Mouse (Mus musculus) thymus, adult 2 months (tissue): ENCODE measurements around the gene Dglucy.

Experiments used
- CTCF ChIP-seq: fragments of 200-500 bp; IDR thresholded peaks from 2 replicates; pipeline ENCODE4 v1.5.1; 2012; ENCODE audit warnings: mild to moderate bottlenecking, control low read depth, low read length, moderate library complexity, borderline replicate concordance; ENCODE audit not compliant: control insufficient read depth, poor library complexity, insufficient read depth; ENCODE audit errors: extremely low read depth
- POLR2A ChIP-seq: fragments of 200-500 bp; IDR thresholded peaks from 2 replicates; pipeline ENCODE4 v1.6.1; 2012; ENCODE audit warnings: mild to moderate bottlenecking, low read length, control low read depth, moderate library complexity; ENCODE audit not compliant: control insufficient read depth, poor library complexity, insufficient read depth; ENCODE audit errors: extremely low read depth

DNA sequence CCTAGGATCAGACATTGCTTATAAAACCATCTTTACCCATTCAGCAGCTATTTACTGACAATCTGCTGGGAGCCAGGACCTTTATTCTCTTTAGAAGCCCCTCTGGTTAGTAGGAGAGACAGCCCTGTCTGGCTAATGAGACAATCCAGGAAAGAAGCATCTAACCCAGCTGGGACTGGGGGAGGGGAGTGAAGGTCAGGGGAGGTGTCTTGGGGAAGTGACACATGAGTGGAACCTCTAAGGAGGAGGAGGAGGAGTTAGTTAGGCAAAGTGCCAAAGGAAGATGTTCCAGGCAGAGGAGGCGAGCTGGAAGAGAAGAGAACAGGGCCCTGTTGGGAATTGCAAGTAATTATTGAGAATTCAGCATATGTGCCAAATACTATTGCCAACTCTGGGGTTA, 25.1 kb upstream of the Dglucy start:
- TF ChIP-seq CTCF (no peak), POLR2A (no peak)
